ENCODE assay signal across 17 mouse cellular contexts in the genomic region with DNA sequence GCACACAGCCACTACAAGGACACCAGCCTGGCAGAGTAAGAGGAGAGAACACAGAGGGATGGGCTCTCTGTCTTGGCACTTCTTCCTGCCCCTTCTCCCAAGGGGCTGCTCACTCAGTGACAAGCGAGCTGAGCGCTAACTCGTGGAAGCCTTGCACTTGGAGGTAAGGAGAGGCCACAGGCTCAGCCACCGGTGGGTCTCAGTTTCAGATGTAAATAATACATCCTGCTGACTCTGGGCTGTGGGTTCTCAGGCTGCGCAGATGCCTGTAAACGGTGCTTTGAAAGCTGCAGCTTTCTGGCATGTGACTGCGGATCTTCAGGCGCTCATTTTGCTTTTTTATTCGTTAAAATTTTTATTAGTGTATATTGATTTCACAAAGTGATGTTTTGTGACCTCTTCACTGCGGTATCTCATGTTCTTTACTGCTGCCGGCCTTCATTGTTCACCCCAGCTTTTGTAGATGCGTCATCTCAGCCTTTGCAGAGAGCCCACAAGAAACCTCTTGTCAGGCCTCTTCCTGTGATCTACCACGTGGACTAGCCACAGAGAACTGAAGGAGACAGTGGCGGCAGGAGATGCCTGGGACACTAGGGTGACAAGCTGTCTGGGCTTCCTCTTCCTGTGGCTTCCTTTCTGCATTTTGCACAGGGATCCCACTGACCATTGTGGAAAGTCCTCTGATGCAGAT. TPM values are rescaled to one million over a fixed set of nuclear protein-coding genes. Genes with fewer than 3 reads are reported as not detected.
DNase-seq lines count a peak whose midpoint lies in the region; ATAC-seq and TF ChIP-seq lines count a peak whose summit lies in the region.
"Had no signal": no experiment of that assay in that cellular context is flagged by ENCODE, and none has a peak within 500 bp of the region (broad histone marks: within the 10 kb centered on the region; RNA-seq: fewer than 3 reads in every experiment).

No protein-coding gene starts in this region.

- no peak overlapping the region for H3K4me3 ChIP-seq in CH12.LX (replicated peaks in 1 of 3; ENCODE audit: low read depth in 2 of 3, low read length in 2 of 3, poor library complexity in 1 of 3)
- H3K4me3 ChIP-seq in megakaryocyte, embryonic 14.5 days (replicated peaks): peak overlapping the region; percentile 84
- H3K4me3 ChIP-seq in intestine, embryonic 15.5 days (replicated peaks): no peak overlapping the region
- H3K4me3 ChIP-seq: forebrain, embryonic 15.5 days; heart, embryonic 13.5 days; liver, embryonic 13.5 days had no signal

- H3K27me3 ChIP-seq in CH12.LX (replicated peaks): no peaks in the 10 kb centered on the region
- H3K27me3 ChIP-seq in megakaryocyte, embryonic 14.5 days (replicated peaks): peaks cover 7% of the 10 kb centered on the region
- no peaks in the 10 kb centered on the region for H3K27me3 ChIP-seq in intestine, embryonic 15.5 days (replicated peaks)
- H3K27me3 ChIP-seq: forebrain, embryonic 15.5 days; heart, embryonic 13.5 days; liver, embryonic 13.5 days had no signal

- in situ Hi-C loops in CH12.LX (cut with MboI; ENCODE audit: low pct_ligation_motif_present, low pct_unique_long_range_greater_than_20kb, low sequenced_read_pairs): no loop called here

- peak overlapping the region; percentile 59 for H3K4me2 ChIP-seq in CH12.LX (ENCODE audit: insufficient read depth, low read depth, poor library complexity, severe bottlenecking)
- H3K4me2 ChIP-seq in intestine, embryonic 15.5 days (replicated peaks): no peak overlapping the region
- H3K4me2 ChIP-seq: forebrain, embryonic 15.5 days; heart, embryonic 13.5 days; liver, embryonic 13.5 days; midbrain, embryonic 11.5 days had no signal

- no peak overlapping the region for H3K27ac ChIP-seq in CH12.LX (ENCODE audit: insufficient read depth, low read depth)
- no peak overlapping the region for H3K27ac ChIP-seq in intestine, embryonic 15.5 days
- H3K27ac ChIP-seq: forebrain, embryonic 15.5 days; heart, embryonic 13.5 days; kidney, postnatal 0 days; liver, embryonic 13.5 days had no signal

- no peak for TF ChIP-seq POLR2A in CH12.LX (IDR thresholded peaks at IDR 0.05; ENCODE audit: low read depth, low read length)

- dilution Hi-C loops in CH12.LX (cut with MboI; ENCODE audit: extremely low pct_ligation_motif_present, extremely low pct_unique_long_range_greater_than_20kb, low sequenced_read_pairs): no loop called here

- no peak overlapping the region for H3K9ac ChIP-seq in CH12.LX (ENCODE audit: insufficient read depth, low read depth)
- H3K9ac ChIP-seq in intestine, embryonic 15.5 days: no peak overlapping the region
- H3K9ac ChIP-seq: forebrain, embryonic 15.5 days; heart, embryonic 13.5 days; liver, embryonic 13.5 days had no signal

- peak; percentile 8; the same call in 1 of the 2 replicates for TF ChIP-seq EP300 in CH12.LX (IDR thresholded peaks at IDR 0.05; ENCODE audit: low read length)

- no peak for TF ChIP-seq RAD21 in CH12.LX (IDR thresholded peaks at IDR 0.05; ENCODE audit: low read depth, low read length)

- DNase-seq in layer of hippocampus, adult 11-12 months (ENCODE audit: low spot score): peak; percentile 77
- DNase-seq in layer of hippocampus, adult 9-10 months (ENCODE audit: low spot score): no peak
- peak; percentile 89 for DNase-seq in 416B (ENCODE audit: low read depth)
- peak; percentile 82 for DNase-seq in CH12.LX (ENCODE audit: extremely low read depth)
- DNase-seq in ovary, adult 18-20 months (ENCODE audit: low spot score): no peak
- no peak for DNase-seq in gastrocnemius, adult 8-10 months (ENCODE audit: low spot score in 2 of 2)
- DNase-seq: adrenal gland, postnatal 25 days; cerebellum, postnatal 25 days; liver, embryonic 13.5 days had no signal

- 39% methylated on average over 14 of the region's 14 CpGs for WGBS in intestine, embryonic 15.5 days

- no peaks in the 10 kb centered on the region for H3K79me2 ChIP-seq in CH12.LX (replicated peaks; ENCODE audit: control insufficient read depth, extremely low read depth, insufficient read depth, poor library complexity, severe bottlenecking)

- H3K36me3 ChIP-seq in CH12.LX (replicated peaks in 1 of 2; ENCODE audit: control insufficient read depth in 1 of 2, insufficient read depth in 1 of 2, low read length in 1 of 2): no peaks in the 10 kb centered on the region
- H3K36me3 ChIP-seq in megakaryocyte, embryonic 14.5 days (replicated peaks; ENCODE audit: low read length): no peaks in the 10 kb centered on the region
- H3K36me3 ChIP-seq in intestine, embryonic 15.5 days: no peaks in the 10 kb centered on the region
- H3K36me3 ChIP-seq: forebrain, embryonic 15.5 days; heart, embryonic 13.5 days; liver, embryonic 13.5 days had no signal

- ATAC-seq in intestine, embryonic 15.5 days: no peak
- ATAC-seq: forebrain, embryonic 15.5 days had no signal

- no peak for TF ChIP-seq CTCF in CH12.LX (conservative IDR thresholded peaks at IDR 0.05 in 1 of 2, IDR thresholded peaks at IDR 0.05 in 1 of 2; ENCODE audit: low read depth in 2 of 2, low read length in 2 of 2)

- peaks cover 4% of the 10 kb centered on the region for H3K9me3 ChIP-seq in CH12.LX (replicated peaks; ENCODE audit: low read length)
- peaks cover 10% of the 10 kb centered on the region; the same call in 1 of the 2 replicates for H3K9me3 ChIP-seq in megakaryocyte, embryonic 14.5 days
- H3K9me3 ChIP-seq in intestine, embryonic 15.5 days: no peaks in the 10 kb centered on the region
- H3K9me3 ChIP-seq: forebrain, embryonic 15.5 days; liver, embryonic 13.5 days had no signal

- peaks cover 6 to 40% of the 10 kb centered on the region in 2 experiments; a peak in 3 of 4 replicates for H3K4me1 ChIP-seq in CH12.LX (ENCODE audit: control insufficient read depth in 1 of 2, insufficient read depth in 2 of 2)
- peaks cover 49% of the 10 kb centered on the region for H3K4me1 ChIP-seq in megakaryocyte, embryonic 14.5 days
- H3K4me1 ChIP-seq in intestine, embryonic 15.5 days (replicated peaks): no peaks in the 10 kb centered on the region
- H3K4me1 ChIP-seq: heart, embryonic 13.5 days; liver, embryonic 13.5 days had no signal

TF ChIP-seq in CH12.LX, 34 proteins besides CTCF, POLR2A, EP300 and RAD21:
- TF ChIP-seq JUN (IDR thresholded peaks at IDR 0.05; ENCODE audit: insufficient read depth, low read depth, low read length): no peak
- no peak for TF ChIP-seq ZC3H11A (IDR thresholded peaks at IDR 0.05; ENCODE audit: low read depth, low read length)
- 0 out of 2 replicates have a peak, but pooled peaks have one; percentile 19 for TF ChIP-seq USF2 (conservative IDR thresholded peaks at IDR 0.05; ENCODE audit: low read depth, low read length)
- peak; percentile 64; the same call in 1 of the 2 replicates for TF ChIP-seq MYC (IDR thresholded peaks at IDR 0.05; ENCODE audit: low read depth, low read length)
- no peak for TF ChIP-seq UBTF (IDR thresholded peaks at IDR 0.05; ENCODE audit: low read depth, low read length)
- TF ChIP-seq MAX (IDR thresholded peaks at IDR 0.05; ENCODE audit: low read length): peak; percentile 75
- no peak for TF ChIP-seq E2F4 (IDR thresholded peaks at IDR 0.05; ENCODE audit: insufficient replicate concordance, low read depth, low read length)
- no peak for TF ChIP-seq POLR2AphosphoS2 (IDR thresholded peaks at IDR 0.05; ENCODE audit: low read depth, low read length)
- TF ChIP-seq NRF1 (IDR thresholded peaks at IDR 0.05; ENCODE audit: low read depth, low read length): peak; percentile 9; the same call in 1 of the 2 replicates
- peak; percentile 53 for TF ChIP-seq BHLHE40 (IDR thresholded peaks at IDR 0.05; ENCODE audit: low read depth, low read length)
- TF ChIP-seq MXI1 (IDR thresholded peaks at IDR 0.05; ENCODE audit: low read depth, low read length): peak; percentile 63; the same call in 1 of the 2 replicates

RNA-seq across cellular contexts. Expression of a gene that starts 37.5 kb away (rescaled TPM):
- total RNA-seq in CH12.LX (2012; rRNA removed): 0.04 and 0.13 TPM in 2 replicates
- total RNA-seq in CH12.LX (2014; rRNA removed): 0.23 and 0.26 TPM in 2 replicates
- 0.57 and 0.87 TPM in 2 replicates for polyA plus RNA-seq in CH12.LX (2012; ENCODE audit: insufficient read length, low read depth)
- 0.42 TPM in 1 of 2 replicates, not detected in the other for polyA plus RNA-seq in megakaryocyte, embryonic 14.5 days (2012; ENCODE audit: insufficient read depth, low replicate concordance)
- 1.1 and 2.2 TPM in 2 replicates for polyA plus RNA-seq in intestine, embryonic 15.5 days (2015; fragmentation: Nextera tagmentation; extraction: Ambion mirVana)
- not detected for total RNA-seq in gastrocnemius, adult 8-10 months (2022)
- total RNA-seq: MEL had no signal
- polyA plus RNA-seq: testis, adult 2 months had no signal

Comparison
In these comparisons a context has a peak if more than half of its experiments do, and no peak if none do; other contexts are left out.
1. DNase-seq: peak in layer of hippocampus, adult 11-12 months (single experiment), 416B (single experiment) and CH12.LX (single experiment); none in layer of hippocampus, adult 9-10 months (single experiment), ovary, adult 18-20 months (single experiment) and gastrocnemius, adult 8-10 months (0 of 2).